Mouse (Mus musculus): Measurements from ENCODE around the gene Tspan3.

The Tspan3 gene

GRCm38 (mm10) chr9:56165377-56165776 lies at the start of gene Tspan3:
Gene Tspan3, minus strand, starts transcription at chr9:56165477.
- DNase-seq (ENCODE audit: extremely low read depth, low read depth, low spot score): no peak

GRCm38 (mm10) chr9:56213451-56214291 lies 48.4 kb upstream of the Tspan3 start:
- no peak for DNase-seq (ENCODE audit: extremely low read depth, low read depth, low spot score)

GRCm38 (mm10) chr9:56208817-56209216 lies 43.5 kb upstream of the Tspan3 start:
- no peak for DNase-seq (ENCODE audit: extremely low read depth, low read depth, low spot score)

GRCm38 (mm10) chr9:56207516-56207915 lies 42.2 kb upstream of the Tspan3 start:
- DNase-seq (ENCODE audit: extremely low read depth, low read depth, low spot score): no peak

- no peak for DNase-seq (ENCODE audit: extremely low read depth, low read depth, low spot score)
Observed at GRCm38 (mm10) chr9:56207083-56207482, 41.8 kb upstream of the Tspan3 start.

- DNase-seq (ENCODE audit: extremely low read depth, low read depth, low spot score): no peak
Observed at GRCm38 (mm10) chr9:56205336-56205735, 40.1 kb upstream of the Tspan3 start.

- no peak for DNase-seq (ENCODE audit: extremely low read depth, low read depth, low spot score)
Observed at GRCm38 (mm10) chr9:56204316-56204715, 39.0 kb upstream of the Tspan3 start.

GRCm38 (mm10) chr9:56200645-56201314 lies 35.5 kb upstream of the Tspan3 start:
- DNase-seq (ENCODE audit: extremely low read depth, low read depth, low spot score): no peak

- DNase-seq (ENCODE audit: extremely low read depth, low read depth, low spot score): no peak
Observed at GRCm38 (mm10) chr9:56200200-56200599, 34.9 kb upstream of the Tspan3 start.

- DNase-seq (ENCODE audit: extremely low read depth, low read depth, low spot score): no peak
Observed at GRCm38 (mm10) chr9:56196921-56197320, 31.6 kb upstream of the Tspan3 start.

GRCm38 (mm10) chr9:56195193-56195592 lies 29.9 kb upstream of the Tspan3 start:
- DNase-seq (ENCODE audit: extremely low read depth, low read depth, low spot score): no peak

GRCm38 (mm10) chr9:56191498-56192455 lies 26.5 kb upstream of the Tspan3 start:
- DNase-seq (ENCODE audit: extremely low read depth, low read depth, low spot score): no peak

- no peak for DNase-seq (ENCODE audit: extremely low read depth, low read depth, low spot score)
Observed at GRCm38 (mm10) chr9:56180118-56180781, 15.0 kb upstream of the Tspan3 start.

- DNase-seq (ENCODE audit: extremely low read depth, low read depth, low spot score): no peak
Observed at GRCm38 (mm10) chr9:56179416-56180117, 14.3 kb upstream of the Tspan3 start.

GRCm38 (mm10) chr9:56177354-56177753 lies 12.1 kb upstream of the Tspan3 start:
- DNase-seq (ENCODE audit: extremely low read depth, low read depth, low spot score): no peak

GRCm38 (mm10) chr9:56175316-56175715 lies 10.0 kb upstream of the Tspan3 start:
- DNase-seq (ENCODE audit: extremely low read depth, low read depth, low spot score): no peak

GRCm38 (mm10) chr9:56167690-56168089 lies 2.4 kb upstream of the Tspan3 start:
- DNase-seq (ENCODE audit: extremely low read depth, low read depth, low spot score): no peak

GRCm38 (mm10) chr9:56166161-56166560 lies 884 bp upstream of the Tspan3 start:
- DNase-seq (ENCODE audit: extremely low read depth, low read depth, low spot score): no peak

- no peak for DNase-seq (ENCODE audit: extremely low read depth, low read depth, low spot score)
Observed at GRCm38 (mm10) chr9:56160341-56161141, 4.7 kb downstream of the Tspan3 start.
